Mouse (Mus musculus) stomach, embryonic 14.5 days (tissue): Measurements from ENCODE around the gene Ciart. TPM values are rescaled to one million over a fixed set of nuclear protein-coding genes. Genes with fewer than 3 reads are reported as not detected.

Experiments used
- ATAC-seq: fragments of 200-750 bp; cut with Nextera tagmentation; 2 replicates; pipeline ENCODE4 v1.8.0; 2017; ENCODE audit warnings: low read depth, moderate TSS enrichment; ENCODE audit not compliant: insufficient number of reproducible peaks, insufficient read depth, low FRiP score
- H3K27ac ChIP-seq: fragments of 300-500 bp; sonication (generic); 2 replicates; pipeline ENCODE4 v1.5.1; 2014; ENCODE audit warnings: mild to moderate bottlenecking, low read length, moderate library complexity, mixed read lengths
- H3K27me3 ChIP-seq: fragments of 300-500 bp; sonication (generic); 2 replicates; pipeline ENCODE4 v1.6.1; 2014; ENCODE audit warnings: low read length, control low read depth, mixed read lengths; ENCODE audit not compliant: control insufficient read depth, insufficient read depth
- H3K36me3 ChIP-seq: fragments of 300-500 bp; sonication (generic); 2 replicates; pipeline ENCODE4 v1.6.1; 2014; ENCODE audit warnings: mild to moderate bottlenecking, control low read depth, low read length, moderate library complexity, mixed read lengths; ENCODE audit not compliant: control insufficient read depth, insufficient read depth
- H3K4me1 ChIP-seq: fragments of 300-500 bp; sonication (generic); 2 replicates; pipeline ENCODE4 v1.6.1; 2014; ENCODE audit warnings: low read length, control low read depth, mixed read lengths; ENCODE audit not compliant: control insufficient read depth, insufficient read depth
- H3K4me2 ChIP-seq: fragments of 300-500 bp; sonication (generic); replicated peaks from 2 replicates; pipeline ENCODE4 v1.6.1; 2014; ENCODE audit warnings: low read depth, low read length, control low read depth
- H3K4me3 ChIP-seq: fragments of 300-500 bp; sonication (generic); 2 replicates; pipeline ENCODE4 v1.5.1; 2014; ENCODE audit warnings: low read depth, low read length, control low read depth
- H3K9ac ChIP-seq: fragments of 300-500 bp; sonication (generic); replicated peaks from 2 replicates; pipeline ENCODE4 v1.6.1; 2014; ENCODE audit warnings: low read depth, mild to moderate bottlenecking, control low read depth, low read length, moderate library complexity, mixed read lengths
- H3K9me3 ChIP-seq: fragments of 300-500 bp; sonication (generic); 2 replicates; pipeline ENCODE4 v1.6.1; 2016; ENCODE audit warnings: low read depth, low read length, control low read depth; ENCODE audit not compliant: control insufficient read depth
- WGBS: fragments of 180-500 bp; shearing (Covaris S2); extraction: QIAGEN DNeasy Blood & Tissue Kit; methylation state at CpG from one replicate; pipeline ENCODE4 v1.1.7; 2014; 5-methylcytosine and 5-hydroxymethylcytosine counted together
- polyA plus RNA-seq: library from polyadenylated mRNA; unstranded; fragments of >200 nt; fragmentation: Nextera tagmentation; extraction: Ambion mirVana; gene quantifications from 2 replicates; pipeline ENCODE4 v1.2.1, GENCODE M21; 2014

The Ciart gene
- polyA plus RNA-seq, 1 experiment from 2014 or later = 5.6 TPM

- no peak overlapping the region for H3K27ac ChIP-seq
- 71% methylated on average over 4 of the region's 4 CpGs for WGBS
- no peak overlapping the region for H3K4me2 ChIP-seq
- no peaks in the 10 kb centered on the region for H3K36me3 ChIP-seq
- no peaks in the 10 kb centered on the region for H3K27me3 ChIP-seq
- peaks cover 19% of the 10 kb centered on the region; the same call in 1 of the 2 replicates for H3K4me1 ChIP-seq
- no peaks in the 10 kb centered on the region for H3K9me3 ChIP-seq
- no peak for ATAC-seq
- no peak overlapping the region for H3K4me3 ChIP-seq
- H3K9ac ChIP-seq = no peak overlapping the region
Observed at GRCm38 (mm10) chr3:95887596-95887995, 5.5 kb upstream of the Ciart start.

- Histone ChIP-seq H3K4me2 (no peak overlapping the region), H3K9ac (no peak overlapping the region), H3K4me1 (0 out of 2 replicates have a peak, but pooled peaks cover 3% of the 10 kb centered on the region), H3K4me3 (no peak overlapping the region), H3K27me3 (no peaks in the 10 kb centered on the region), H3K27ac (no peak overlapping the region), H3K36me3 (no peaks in the 10 kb centered on the region), H3K9me3 (no peaks in the 10 kb centered on the region)
- WGBS = 77% methylated on average over 5 of the region's 5 CpGs
- no peak for ATAC-seq
Observed at GRCm38 (mm10) chr3:95884400-95884799, 2.3 kb upstream of the Ciart start.

GRCm38 (mm10) chr3:95882816-95883425, 870 bp upstream of the Ciart start:
- Histone ChIP-seq H3K36me3 (no peaks in the 10 kb centered on the region), H3K27me3 (no peaks in the 10 kb centered on the region), H3K27ac (no peak overlapping the region), H3K4me3 (peak overlapping the region; percentile 43), H3K9ac (no peak overlapping the region), H3K9me3 (no peaks in the 10 kb centered on the region), H3K4me1 (0 out of 2 replicates have a peak, but pooled peaks cover 3% of the 10 kb centered on the region), H3K4me2 (peak overlapping the region; percentile 98)
- 3% methylated on average over 24 of the region's 24 CpGs for WGBS
- ATAC-seq = no peak; the same call in 1 of the 2 replicates

GRCm38 (mm10) chr3:95879063-95879462, 3.0 kb downstream of the Ciart start:
- Histone ChIP-seq H3K9me3 (no peaks in the 10 kb centered on the region), H3K9ac (no peak overlapping the region), H3K27ac (no peak overlapping the region), H3K27me3 (no peaks in the 10 kb centered on the region), H3K4me2 (no peak overlapping the region), H3K4me1 (0 out of 2 replicates have a peak, but pooled peaks cover 3% of the 10 kb centered on the region), H3K36me3 (no peaks in the 10 kb centered on the region), H3K4me3 (no peak overlapping the region)
- 82% methylated on average over 4 of the region's 4 CpGs for WGBS
- ATAC-seq = no peak

- H3K36me3 ChIP-seq = peaks cover 15% of the 10 kb centered on the region; the same call in 1 of the 2 replicates
- 72% methylated on average over 7 of the region's 7 CpGs for WGBS
- H3K4me3 ChIP-seq = peak overlapping the region; percentile 74
- H3K27me3 ChIP-seq = no peaks in the 10 kb centered on the region
- peak overlapping the region; percentile 71 for H3K4me2 ChIP-seq
- H3K27ac ChIP-seq = 0 out of 2 replicates have a peak overlapping the region, but pooled peaks have one; percentile 27
- H3K4me1 ChIP-seq = peaks cover 13% of the 10 kb centered on the region
- ATAC-seq = no peak
- peak overlapping the region; percentile 81 for H3K9ac ChIP-seq
- H3K9me3 ChIP-seq = no peaks in the 10 kb centered on the region
Observed at GRCm38 (mm10) chr3:95872048-95872447, 10.0 kb downstream of the Ciart start.

GRCm38 (mm10) chr3:95871392-95871867, 10.6 kb downstream of the Ciart start, which contains the start of gene Mrps21:
Mrps21 (minus strand) TSS chr3:95871519.
- Histone ChIP-seq H3K27me3 (no peaks in the 10 kb centered on the region), H3K36me3 (peaks cover 16% of the 10 kb centered on the region; the same call in 1 of the 2 replicates), H3K4me1 (peaks cover 13% of the 10 kb centered on the region), H3K9ac (peak within 1 kb of the TSS; percentile 81), H3K27ac (peak within 1 kb of the TSS; percentile 74), H3K4me2 (peak within 1 kb of the TSS; percentile 71), H3K9me3 (no peaks in the 10 kb centered on the region), H3K4me3 (peak within 1 kb of the TSS; percentile 74)
- ATAC-seq = peak; percentile 92
- under 1% methylated on average over 33 of the region's 33 CpGs for WGBS

- H3K9me3 ChIP-seq = no peaks in the 10 kb centered on the region
- H3K9ac ChIP-seq = peak overlapping the region; percentile 81
- peaks cover 16% of the 10 kb centered on the region; the same call in 1 of the 2 replicates for H3K36me3 ChIP-seq
- H3K27ac ChIP-seq = peak overlapping the region; percentile 74
- peak overlapping the region; percentile 74 for H3K4me3 ChIP-seq
- ATAC-seq = no peak
- H3K27me3 ChIP-seq = no peaks in the 10 kb centered on the region
- H3K4me2 ChIP-seq = peak overlapping the region; percentile 71
- peaks cover 13% of the 10 kb centered on the region for H3K4me1 ChIP-seq
- WGBS = 6% methylated on average over 15 of the region's 15 CpGs
Observed at GRCm38 (mm10) chr3:95870976-95871375, 11.1 kb downstream of the Ciart start.

GRCm38 (mm10) chr3:95867408-95867807, 14.6 kb downstream of the Ciart start:
- H3K4me3 ChIP-seq = no peak overlapping the region
- 92% methylated on average over 2 of the region's 2 CpGs for WGBS
- H3K36me3 ChIP-seq = peaks cover 33% of the 10 kb centered on the region
- H3K27me3 ChIP-seq = no peaks in the 10 kb centered on the region
- no peak overlapping the region for H3K27ac ChIP-seq
- H3K4me1 ChIP-seq = peaks cover 11% of the 10 kb centered on the region
- no peak for ATAC-seq
- no peak overlapping the region for H3K4me2 ChIP-seq
- no peak overlapping the region for H3K9ac ChIP-seq
- no peaks in the 10 kb centered on the region for H3K9me3 ChIP-seq
